Mouse (Mus musculus) kidney, embryonic 15.5 days (tissue): ENCODE data around the gene Wfdc1. TPM values are rescaled to one million over a fixed set of nuclear protein-coding genes. Genes with fewer than 3 reads are reported as not detected.

Experiments
- ATAC-seq: fragments of 200-750 bp; cut with Nextera tagmentation; replicated peaks from 2 replicates; pipeline ENCODE4 v1.8.0; 2017; ENCODE audit warnings: moderate TSS enrichment; ENCODE audit not compliant: low FRiP score
- H3K27ac ChIP-seq: fragments of 300-500 bp; sonication (generic); 2 replicates; pipeline ENCODE4 v1.5.1; 2015; ENCODE audit warnings: mild to moderate bottlenecking, inconsistent platforms
- H3K27me3 ChIP-seq: fragments of 300-500 bp; sonication (generic); 2 replicates; pipeline ENCODE4 v1.6.1; 2015; ENCODE audit warnings: inconsistent platforms
- H3K36me3 ChIP-seq: fragments of 300-500 bp; sonication (generic); 2 replicates; pipeline ENCODE4 v1.6.1; 2015; ENCODE audit warnings: inconsistent platforms
- H3K4me1 ChIP-seq: fragments of 300-500 bp; sonication (generic); 2 replicates; pipeline ENCODE4 v1.6.1; 2015; ENCODE audit warnings: inconsistent platforms
- H3K4me2 ChIP-seq: fragments of 300-500 bp; sonication (generic); 2 replicates; pipeline ENCODE4 v1.6.1; 2015; ENCODE audit warnings: moderate library complexity, mild to moderate bottlenecking, inconsistent platforms
- H3K4me3 ChIP-seq: fragments of 300-500 bp; sonication (generic); replicated peaks from 2 replicates; pipeline ENCODE4 v1.5.1; 2015; ENCODE audit warnings: mild to moderate bottlenecking, inconsistent platforms
- H3K9ac ChIP-seq: fragments of 300-500 bp; sonication (generic); 2 replicates; pipeline ENCODE4 v1.6.1; 2015; ENCODE audit warnings: mild to moderate bottlenecking, inconsistent platforms
- H3K9me3 ChIP-seq: fragments of 300-500 bp; sonication (generic); replicated peaks from 2 replicates; pipeline ENCODE4 v1.6.1; 2016; ENCODE audit warnings: inconsistent platforms
- WGBS: fragments of 180-500 bp; shearing (Covaris S2); methylation state at CpG from one replicate; pipeline ENCODE4 v1.1.7; 2015; ENCODE audit warnings: mixed read lengths; 5-methylcytosine and 5-hydroxymethylcytosine counted together
- polyA plus RNA-seq: library from polyadenylated mRNA; unstranded; fragments of >200 nt; fragmentation: Nextera tagmentation; extraction: Ambion mirVana; gene quantifications from 2 replicates; pipeline ENCODE4 v1.2.1, GENCODE M21; 2015

Wfdc1 gene
- polyA plus RNA-seq, result 2.3 and 3.0 TPM in 2 replicates

GRCm38 (mm10) chr8:119666219-119666951, at the start of gene Wfdc1:
Gene Wfdc1, plus strand, starts transcription at chr8:119666365.
- Histone ChIP-seq H3K9ac (no peak within 1 kb of the TSS; the same call in 1 of the 2 replicates), H3K4me2 (peak within 1 kb of the TSS; percentile 33), H3K9me3 (no peaks in the 10 kb centered on the region), H3K27ac (0 out of 2 replicates have a peak within 1 kb of the TSS, but pooled peaks have one; percentile 5), H3K27me3 (peaks cover 7% of the 10 kb centered on the region; the same call in 1 of the 2 replicates), H3K36me3 (no peaks in the 10 kb centered on the region), H3K4me1 (peaks cover 38% of the 10 kb centered on the region), H3K4me3 (no peak within 1 kb of the TSS)
- 8% methylated on average over 14 of the region's 14 CpGs for WGBS
- ATAC-seq, result peak; percentile 38; the same call in 1 of the 2 replicates

DNA sequence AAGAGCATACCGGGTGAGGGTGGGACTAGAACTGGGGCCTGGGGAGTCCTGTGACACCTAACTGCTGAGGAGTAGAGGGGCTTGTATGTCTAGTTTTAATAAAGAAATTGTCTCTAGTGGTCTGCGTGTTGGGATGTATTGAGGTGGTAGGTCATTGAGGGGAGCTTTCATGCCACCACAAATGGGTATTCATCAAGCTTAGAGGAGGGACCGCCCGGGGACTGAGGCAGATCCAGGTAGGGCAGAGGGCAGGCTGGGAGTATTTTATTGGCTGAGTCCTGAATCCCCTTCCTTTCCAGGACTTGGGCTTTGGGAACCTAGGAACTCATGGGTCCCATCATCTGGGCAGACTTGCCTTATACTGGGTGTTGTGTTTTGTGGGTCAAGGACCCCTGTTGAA, 49.4 kb upstream of the Wfdc1 start:
- Histone ChIP-seq H3K36me3 (no peaks in the 10 kb centered on the region), H3K4me2 (no peak overlapping the region), H3K9ac (no peak overlapping the region), H3K27me3 (no peaks in the 10 kb centered on the region), H3K9me3 (no peaks in the 10 kb centered on the region), H3K27ac (no peak overlapping the region), H3K4me1 (no peaks in the 10 kb centered on the region), H3K4me3 (no peak overlapping the region)
- WGBS, result 87% methylated on average over 4 of the region's 4 CpGs
- ATAC-seq, result no peak

DNA sequence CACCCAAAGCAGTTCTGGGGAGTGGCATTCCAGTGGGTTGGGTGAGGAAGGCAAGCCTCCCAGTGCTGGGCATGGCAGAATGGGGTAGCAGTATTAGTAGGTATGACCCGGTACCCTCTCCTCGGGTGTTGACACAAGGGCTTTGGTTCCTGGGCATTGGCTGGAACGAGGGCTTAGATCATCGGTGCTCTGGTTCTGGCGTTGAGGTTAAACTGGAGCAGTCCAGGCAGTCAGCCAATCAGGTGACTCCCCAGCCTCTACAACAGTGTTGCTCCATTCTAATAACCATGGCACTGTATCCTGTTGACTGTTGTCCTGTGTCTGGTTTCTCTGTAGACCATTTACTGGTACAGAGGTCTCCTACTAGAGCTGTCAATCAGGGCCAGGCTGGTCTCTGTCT, 48.6 kb upstream of the Wfdc1 start:
- no peak for ATAC-seq
- Histone ChIP-seq H3K27ac (no peak overlapping the region), H3K4me2 (no peak overlapping the region), H3K4me3 (no peak overlapping the region), H3K4me1 (no peaks in the 10 kb centered on the region), H3K36me3 (no peaks in the 10 kb centered on the region), H3K9me3 (no peaks in the 10 kb centered on the region), H3K9ac (no peak overlapping the region), H3K27me3 (no peaks in the 10 kb centered on the region)
- 95% methylated on average over 5 of the region's 5 CpGs for WGBS

DNA sequence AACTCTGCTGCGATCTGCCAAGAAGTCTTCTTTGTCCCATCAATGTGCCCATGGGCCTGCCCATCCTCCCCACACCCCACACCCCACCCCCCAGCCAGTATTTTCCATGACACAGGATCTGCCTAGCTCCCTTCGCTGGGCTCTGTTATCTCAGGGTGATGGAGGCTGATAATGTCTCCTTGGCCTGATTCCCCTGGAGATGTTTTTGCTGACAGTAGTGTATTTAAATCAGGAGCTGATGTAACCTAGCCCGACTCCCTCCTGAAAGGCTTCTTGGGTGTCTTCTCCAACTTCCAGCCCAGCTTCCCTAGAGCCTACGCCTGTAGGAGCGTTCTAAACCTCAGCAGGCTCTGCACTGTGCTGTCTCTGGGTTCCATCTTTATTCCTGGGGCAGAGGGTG, 47.3 kb upstream of the Wfdc1 start:
- H3K4me3 ChIP-seq, result no peak overlapping the region
- no peaks in the 10 kb centered on the region for H3K27me3 ChIP-seq
- H3K27ac ChIP-seq, result no peak overlapping the region
- no peaks in the 10 kb centered on the region for H3K4me1 ChIP-seq
- ATAC-seq, result no peak
- H3K9me3 ChIP-seq, result no peaks in the 10 kb centered on the region
- H3K4me2 ChIP-seq, result no peak overlapping the region
- no peaks in the 10 kb centered on the region for H3K36me3 ChIP-seq
- no peak overlapping the region for H3K9ac ChIP-seq
- 73% methylated on average over 5 of the region's 5 CpGs for WGBS

DNA sequence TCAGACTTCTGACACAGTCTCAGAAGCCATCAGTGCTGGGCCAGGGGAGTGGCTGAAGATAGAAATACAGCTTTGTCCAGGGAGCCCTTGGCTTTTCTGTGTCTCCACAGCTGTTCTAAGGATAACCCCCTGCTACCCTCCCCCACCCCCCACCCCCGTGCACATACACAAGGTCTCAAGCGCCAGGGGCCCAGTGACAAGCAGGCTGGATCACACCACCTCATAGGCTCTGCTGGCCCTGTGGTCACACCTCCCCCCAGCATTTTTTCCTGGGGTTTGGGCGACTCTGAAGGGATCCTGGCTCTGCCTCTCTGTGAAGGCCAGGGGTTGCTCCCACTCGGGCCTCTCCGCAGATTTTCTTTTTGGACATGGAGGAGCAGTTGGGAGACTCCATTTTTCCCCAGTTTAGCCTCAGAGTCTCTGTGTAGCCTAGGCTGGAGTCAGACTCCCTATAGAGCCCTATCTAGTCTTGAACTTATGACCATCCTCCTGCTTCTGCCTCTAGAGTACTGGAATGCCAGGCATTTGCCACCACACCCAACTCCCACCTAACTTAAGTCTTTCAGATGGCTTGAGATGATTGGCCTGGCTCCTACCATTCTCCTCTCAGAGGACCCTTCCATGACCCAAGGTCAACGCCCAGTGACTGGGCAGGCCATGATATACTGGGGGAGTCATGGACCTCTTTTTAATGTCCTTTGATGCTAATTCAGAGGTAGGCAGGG, 45.9 kb upstream of the Wfdc1 start:
- H3K4me1 ChIP-seq, result no peaks in the 10 kb centered on the region
- no peak overlapping the region for H3K4me2 ChIP-seq
- H3K9ac ChIP-seq, result no peak overlapping the region
- H3K4me3 ChIP-seq, result no peak overlapping the region
- no peak overlapping the region for H3K27ac ChIP-seq
- H3K27me3 ChIP-seq, result no peaks in the 10 kb centered on the region
- H3K36me3 ChIP-seq, result no peaks in the 10 kb centered on the region
- 62% methylated on average over 6 of the region's 6 CpGs for WGBS
- no peak for ATAC-seq
- H3K9me3 ChIP-seq, result no peaks in the 10 kb centered on the region

- 86% methylated on average over 14 of the region's 14 CpGs for WGBS
- H3K4me3 ChIP-seq, result no peak overlapping the region
- H3K4me1 ChIP-seq, result no peaks in the 10 kb centered on the region
- H3K36me3 ChIP-seq, result no peaks in the 10 kb centered on the region
- ATAC-seq, result no peak
- H3K9ac ChIP-seq, result no peak overlapping the region
- H3K4me2 ChIP-seq, result no peak overlapping the region
- H3K9me3 ChIP-seq, result no peaks in the 10 kb centered on the region
- no peak overlapping the region for H3K27ac ChIP-seq
- H3K27me3 ChIP-seq, result no peaks in the 10 kb centered on the region
Measured at GRCm38 (mm10) chr8:119620848-119621465, 45.2 kb upstream of the Wfdc1 start.

DNA sequence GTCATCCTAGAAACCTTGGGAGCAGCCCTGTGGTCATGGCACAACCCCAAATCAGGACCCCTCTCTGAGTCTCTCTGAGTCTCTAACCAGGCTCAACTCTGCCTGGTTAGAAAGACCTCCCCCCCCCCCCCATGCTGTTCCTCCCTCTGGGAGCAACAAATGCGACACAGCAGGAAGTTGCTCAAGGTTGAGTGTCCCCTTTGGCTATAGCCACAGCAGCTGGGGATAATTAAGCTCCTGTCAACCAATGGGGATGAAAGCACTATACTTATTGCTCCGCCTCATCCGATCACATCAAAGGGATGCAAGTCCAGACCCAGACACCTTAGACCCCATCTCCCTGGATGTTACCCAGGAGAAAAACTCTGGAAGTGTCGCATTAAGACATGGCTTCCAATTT, 43.6 kb upstream of the Wfdc1 start:
- Histone ChIP-seq H3K4me3 (no peak overlapping the region), H3K4me1 (0 out of 2 replicates have a peak, but pooled peaks cover 3% of the 10 kb centered on the region), H3K9ac (no peak overlapping the region), H3K27ac (no peak overlapping the region), H3K27me3 (no peaks in the 10 kb centered on the region), H3K9me3 (no peaks in the 10 kb centered on the region), H3K36me3 (no peaks in the 10 kb centered on the region), H3K4me2 (no peak overlapping the region)
- ATAC-seq, result no peak
- 58% methylated on average over 4 of the region's 4 CpGs for WGBS

DNA sequence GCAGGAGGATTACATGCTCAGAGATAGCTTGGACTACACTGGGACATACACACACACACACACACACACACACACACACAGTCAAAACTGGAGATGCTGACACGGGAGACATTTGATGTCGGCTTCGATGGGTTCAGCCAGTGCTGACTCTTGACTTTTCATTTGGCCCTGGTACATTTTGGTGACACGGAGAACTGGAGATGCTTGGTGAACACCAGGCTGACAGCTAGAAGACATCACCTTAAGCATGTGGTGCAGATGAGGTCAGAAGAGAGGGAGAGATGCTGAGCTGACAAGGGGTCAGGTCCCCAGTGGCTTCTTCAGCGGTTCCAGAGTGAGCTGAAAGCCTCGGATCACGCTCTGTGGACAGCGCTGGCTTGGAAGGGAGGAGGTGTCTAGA, 43.1 kb upstream of the Wfdc1 start:
- Histone ChIP-seq H3K27ac (no peak overlapping the region), H3K36me3 (no peaks in the 10 kb centered on the region), H3K4me3 (no peak overlapping the region), H3K9me3 (no peaks in the 10 kb centered on the region), H3K9ac (no peak overlapping the region), H3K4me2 (no peak overlapping the region), H3K4me1 (0 out of 2 replicates have a peak, but pooled peaks cover 8% of the 10 kb centered on the region), H3K27me3 (no peaks in the 10 kb centered on the region)
- no peak for ATAC-seq
- WGBS, result 84% methylated on average over 8 of the region's 8 CpGs

DNA sequence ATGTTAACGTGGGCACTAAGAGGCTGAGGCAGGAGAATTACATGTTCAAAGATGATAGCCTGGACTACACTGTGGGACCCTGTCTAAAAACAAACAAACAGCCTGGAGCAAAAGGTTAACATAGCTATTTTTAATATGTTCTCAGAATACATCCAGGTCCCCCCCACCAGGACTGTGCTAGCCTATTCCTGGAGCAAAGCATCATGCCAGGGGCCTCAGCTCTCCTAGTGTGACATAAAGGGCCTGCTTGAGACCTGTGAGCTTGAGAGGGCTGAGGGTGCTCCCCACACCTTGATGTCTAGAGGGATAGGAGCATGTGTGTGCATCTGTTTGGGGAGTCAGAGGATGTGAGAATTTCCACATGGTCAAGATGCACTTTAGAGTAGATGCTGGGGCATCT, 42.4 kb upstream of the Wfdc1 start:
- Histone ChIP-seq H3K36me3 (no peaks in the 10 kb centered on the region), H3K27me3 (no peaks in the 10 kb centered on the region), H3K9me3 (no peaks in the 10 kb centered on the region), H3K4me1 (0 out of 2 replicates have a peak, but pooled peaks cover 9% of the 10 kb centered on the region), H3K27ac (no peak overlapping the region), H3K4me3 (no peak overlapping the region), H3K4me2 (no peak overlapping the region), H3K9ac (no peak overlapping the region)
- no peak for ATAC-seq
- WGBS, result 69% methylated on average over 1 of the region's 1 CpGs

DNA sequence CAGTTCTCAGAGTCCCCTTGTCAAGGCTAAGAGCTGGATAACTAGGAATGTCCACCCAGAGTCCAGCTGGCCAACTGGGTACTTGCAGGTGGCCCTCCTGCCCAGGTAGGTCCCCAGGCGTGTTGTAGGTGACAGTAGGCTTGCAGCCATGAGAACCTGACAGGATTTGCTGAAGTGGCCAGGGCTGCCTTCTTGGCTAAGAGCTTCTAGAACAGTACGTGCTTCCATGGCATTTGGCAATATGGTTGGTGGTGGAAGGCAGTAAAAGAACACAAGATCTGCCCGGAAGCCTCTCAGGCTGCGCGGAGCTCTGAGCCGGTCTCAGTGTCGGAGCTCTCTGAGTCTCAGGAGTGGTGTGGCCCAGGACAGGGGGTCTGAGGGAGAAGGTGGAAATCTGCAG, 41.2 kb upstream of the Wfdc1 start:
- Histone ChIP-seq H3K9me3 (no peaks in the 10 kb centered on the region), H3K9ac (no peak overlapping the region), H3K27me3 (no peaks in the 10 kb centered on the region), H3K4me1 (0 out of 2 replicates have a peak, but pooled peaks cover 9% of the 10 kb centered on the region), H3K4me2 (no peak overlapping the region), H3K4me3 (no peak overlapping the region), H3K36me3 (no peaks in the 10 kb centered on the region), H3K27ac (no peak overlapping the region)
- 90% methylated on average over 7 of the region's 7 CpGs for WGBS
- ATAC-seq, result no peak

DNA sequence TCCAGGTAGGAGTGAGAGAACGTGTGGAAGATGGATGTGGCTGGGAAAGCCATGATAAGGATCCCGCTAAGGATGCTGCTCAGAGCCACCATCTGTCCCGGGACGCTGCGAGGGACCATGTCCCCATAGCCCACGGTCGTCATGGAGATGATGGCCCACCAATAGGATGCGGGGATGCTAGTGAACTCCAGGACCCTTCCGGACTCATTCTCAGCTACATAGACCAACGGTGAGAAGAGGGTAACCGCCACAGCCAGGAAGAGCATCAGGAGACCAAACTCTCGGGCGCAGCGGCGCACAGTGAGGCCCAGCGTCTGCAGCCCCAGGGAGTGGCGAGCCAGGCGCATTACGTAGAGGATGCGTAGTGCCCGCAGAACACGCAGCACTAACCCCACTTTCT, 40.4 kb upstream of the Wfdc1 start:
- no peaks in the 10 kb centered on the region for H3K9me3 ChIP-seq
- no peak for ATAC-seq
- H3K4me1 ChIP-seq, result peaks cover 12% of the 10 kb centered on the region; the same call in 1 of the 2 replicates
- H3K4me3 ChIP-seq, result no peak overlapping the region
- no peaks in the 10 kb centered on the region for H3K36me3 ChIP-seq
- no peak overlapping the region for H3K4me2 ChIP-seq
- no peaks in the 10 kb centered on the region for H3K27me3 ChIP-seq
- H3K9ac ChIP-seq, result no peak overlapping the region
- 87% methylated on average over 22 of the region's 22 CpGs for WGBS
- no peak overlapping the region for H3K27ac ChIP-seq

DNA sequence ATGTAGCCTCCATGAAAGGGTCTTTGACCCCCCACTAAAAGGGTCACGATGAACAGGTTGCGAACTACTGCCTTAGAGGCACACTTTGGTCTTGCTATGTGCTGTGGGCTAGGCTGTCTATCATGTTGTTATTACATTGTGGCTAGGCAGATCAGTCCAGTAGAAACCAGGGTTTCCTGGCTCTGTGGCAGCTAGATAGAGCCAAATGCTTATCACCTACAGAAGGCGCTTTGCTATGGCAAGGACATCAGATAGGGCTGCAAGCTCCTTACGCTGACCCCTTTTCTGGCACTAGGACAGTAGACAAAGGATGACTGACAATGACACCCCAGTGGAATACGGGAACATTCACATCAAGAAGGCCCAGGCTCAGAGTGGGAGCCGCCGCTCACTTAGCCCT, 39.0 kb upstream of the Wfdc1 start:
- WGBS, result 87% methylated on average over 7 of the region's 7 CpGs
- Histone ChIP-seq H3K4me2 (no peak overlapping the region), H3K4me1 (peaks cover 18% of the 10 kb centered on the region; the same call in 1 of the 2 replicates), H3K9me3 (no peaks in the 10 kb centered on the region), H3K9ac (no peak overlapping the region), H3K4me3 (no peak overlapping the region), H3K36me3 (no peaks in the 10 kb centered on the region), H3K27me3 (peaks cover 10% of the 10 kb centered on the region), H3K27ac (no peak overlapping the region)
- no peak for ATAC-seq
